Mouse (Mus musculus): ENCODE data around the gene Tsc22d2. TPM values are rescaled to one million over a fixed set of nuclear protein-coding genes. Genes with fewer than 3 reads are reported as not detected.

The Tsc22d2 gene
- total and polyA plus RNA-seq, 2 experiments from 2014 or later = 6.9 to 35.8 TPM

- H3K4me3 ChIP-seq (ENCODE audit: low read depth, low read length) = no peak overlapping the region
- H3K27me3 ChIP-seq (ENCODE audit: control insufficient read depth, insufficient read depth, low read length) = no peaks in the 10 kb centered on the region
- no peak for TF ChIP-seq EP300 (IDR thresholded peaks at IDR 0.05; ENCODE audit: low read depth)
- TF ChIP-seq CTCF (IDR thresholded peaks at IDR 0.05; ENCODE audit: low read depth) = no peak
- DNase-seq (ENCODE audit: low spot score) (no peak), ATAC-seq (ENCODE audit: insufficient read depth, low read depth) (no peak)
- no peak overlapping the region for H3K27ac ChIP-seq (ENCODE audit: low read depth)
- peaks cover 40% of the 10 kb centered on the region for H3K4me1 ChIP-seq (ENCODE audit: control insufficient read depth, insufficient read depth)
- H3K4me2 ChIP-seq (ENCODE audit: low read depth, low read length) = no peak overlapping the region
- WGBS = 82% methylated on average over 5 of the region's 5 CpGs
- no peaks in the 10 kb centered on the region for H3K9me3 ChIP-seq (replicated peaks; ENCODE audit: control insufficient read depth, low read length)
- H3K36me3 ChIP-seq (replicated peaks; ENCODE audit: control insufficient read depth, insufficient read depth, low read length) = no peaks in the 10 kb centered on the region
- H3K9ac ChIP-seq (replicated peaks; ENCODE audit: low read depth, low read length) = no peak overlapping the region
Measured at GRCm38 (mm10) chr3:58374281-58374680, 40.2 kb upstream of the Tsc22d2 start.

GRCm38 (mm10) chr3:58376713-58377112 lies 37.8 kb upstream of the Tsc22d2 start:
- Histone ChIP-seq H3K4me1 (ENCODE audit: control insufficient read depth, insufficient read depth) (peaks cover 19% of the 10 kb centered on the region), H3K9ac (replicated peaks; ENCODE audit: low read depth, low read length) (no peak overlapping the region), H3K36me3 (replicated peaks; ENCODE audit: control insufficient read depth, insufficient read depth, low read length) (no peaks in the 10 kb centered on the region), H3K4me2 (ENCODE audit: low read depth, low read length) (no peak overlapping the region), H3K27me3 (ENCODE audit: control insufficient read depth, insufficient read depth, low read length) (no peaks in the 10 kb centered on the region), H3K9me3 (replicated peaks; ENCODE audit: control insufficient read depth, low read length) (no peaks in the 10 kb centered on the region), H3K27ac (ENCODE audit: low read depth) (no peak overlapping the region), H3K4me3 (ENCODE audit: low read depth, low read length) (no peak overlapping the region)
- TF ChIP-seq CTCF (IDR thresholded peaks at IDR 0.05; ENCODE audit: low read depth) (no peak), EP300 (IDR thresholded peaks at IDR 0.05; ENCODE audit: low read depth) (no peak)
- 64% methylated on average over 3 of the region's 3 CpGs for WGBS
- ATAC-seq (ENCODE audit: insufficient read depth, low read depth) (no peak), DNase-seq (ENCODE audit: low spot score) (no peak)

DNA sequence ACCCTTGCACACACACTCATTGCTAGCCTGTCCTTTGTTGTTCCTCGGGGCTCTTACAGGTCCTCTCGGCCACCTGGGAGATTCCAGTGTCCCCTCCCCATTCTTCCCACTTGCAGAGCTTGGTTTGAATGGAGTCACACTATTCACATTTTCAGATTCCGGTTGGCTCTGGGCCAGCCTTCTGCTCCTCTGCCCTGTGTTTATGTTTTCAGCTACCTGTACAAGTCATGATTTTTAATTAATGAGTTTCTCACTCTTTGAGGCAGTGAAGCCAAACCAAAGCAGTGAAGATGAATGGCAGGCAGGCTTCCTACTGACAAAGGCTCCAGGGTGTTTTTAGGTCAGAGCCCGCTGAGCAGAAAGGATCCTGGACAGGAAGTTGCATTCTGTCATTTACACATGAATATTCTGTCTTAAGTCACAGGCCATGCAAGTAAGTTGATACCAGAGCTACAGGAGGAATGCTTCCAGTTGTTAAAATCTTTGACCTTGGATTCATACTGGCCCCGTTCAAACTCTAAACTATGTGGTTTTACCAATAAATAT lies 36.9 kb upstream of the Tsc22d2 start:
- no peaks in the 10 kb centered on the region for H3K27me3 ChIP-seq (ENCODE audit: control insufficient read depth, insufficient read depth, low read length)
- no peak for TF ChIP-seq CTCF (IDR thresholded peaks at IDR 0.05; ENCODE audit: low read depth)
- TF ChIP-seq EP300 (IDR thresholded peaks at IDR 0.05; ENCODE audit: low read depth) = no peak
- no peaks in the 10 kb centered on the region for H3K36me3 ChIP-seq (replicated peaks; ENCODE audit: control insufficient read depth, insufficient read depth, low read length)
- no peak overlapping the region for H3K4me2 ChIP-seq (ENCODE audit: low read depth, low read length)
- peaks cover 12% of the 10 kb centered on the region; the same call in 1 of the 2 replicates for H3K4me1 ChIP-seq (ENCODE audit: control insufficient read depth, insufficient read depth)
- no peak overlapping the region for H3K9ac ChIP-seq (replicated peaks; ENCODE audit: low read depth, low read length)
- 59% methylated on average over 5 of the region's 5 CpGs for WGBS
- no peaks in the 10 kb centered on the region for H3K9me3 ChIP-seq (replicated peaks; ENCODE audit: control insufficient read depth, low read length)
- no peak overlapping the region for H3K27ac ChIP-seq (ENCODE audit: low read depth)
- ATAC-seq (ENCODE audit: insufficient read depth, low read depth) = no peak
- no peak for DNase-seq (ENCODE audit: low spot score)
- H3K4me3 ChIP-seq (ENCODE audit: low read depth, low read length) = no peak overlapping the region

GRCm38 (mm10) chr3:58382676-58383075 lies 31.8 kb upstream of the Tsc22d2 start:
- Histone ChIP-seq H3K27ac (ENCODE audit: low read depth) (no peak overlapping the region), H3K4me3 (ENCODE audit: low read depth, low read length) (no peak overlapping the region), H3K9me3 (replicated peaks; ENCODE audit: control insufficient read depth, low read length) (no peaks in the 10 kb centered on the region), H3K36me3 (replicated peaks; ENCODE audit: control insufficient read depth, insufficient read depth, low read length) (no peaks in the 10 kb centered on the region), H3K4me2 (ENCODE audit: low read depth, low read length) (no peak overlapping the region), H3K27me3 (ENCODE audit: control insufficient read depth, insufficient read depth, low read length) (no peaks in the 10 kb centered on the region), H3K4me1 (ENCODE audit: control insufficient read depth, insufficient read depth) (no peaks in the 10 kb centered on the region), H3K9ac (replicated peaks; ENCODE audit: low read depth, low read length) (no peak overlapping the region)
- ATAC-seq (ENCODE audit: insufficient read depth, low read depth) (no peak), DNase-seq (ENCODE audit: low spot score) (no peak)
- TF ChIP-seq CTCF (IDR thresholded peaks at IDR 0.05; ENCODE audit: low read depth) = no peak
- no peak for TF ChIP-seq EP300 (IDR thresholded peaks at IDR 0.05; ENCODE audit: low read depth)
- WGBS = 96% methylated on average over 1 of the region's 1 CpGs

DNA sequence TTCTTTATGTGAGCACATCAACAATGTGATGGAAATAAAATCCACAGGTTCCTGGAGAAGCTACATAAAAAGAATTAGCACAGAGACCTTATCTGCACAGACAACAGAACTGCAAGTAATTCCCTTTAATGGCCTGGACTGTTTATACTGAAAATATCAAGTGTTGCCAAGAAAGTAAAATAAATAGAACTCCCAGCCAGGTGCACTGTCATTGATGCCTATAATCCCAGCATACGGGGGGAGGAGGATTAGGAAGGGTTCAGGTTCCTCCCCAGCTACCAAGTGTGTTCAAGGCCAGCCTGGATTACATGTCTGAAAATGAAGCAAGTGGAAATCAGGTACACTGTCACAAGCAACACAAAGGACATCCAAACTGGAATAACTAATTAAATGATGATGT lies 29.5 kb upstream of the Tsc22d2 start:
- ATAC-seq (ENCODE audit: insufficient read depth, low read depth) = no peak
- H3K4me1 ChIP-seq (ENCODE audit: control insufficient read depth, insufficient read depth) = no peaks in the 10 kb centered on the region
- H3K9ac ChIP-seq (replicated peaks; ENCODE audit: low read depth, low read length) = no peak overlapping the region
- no peak overlapping the region for H3K4me3 ChIP-seq (ENCODE audit: low read depth, low read length)
- H3K36me3 ChIP-seq (replicated peaks; ENCODE audit: control insufficient read depth, insufficient read depth, low read length) = no peaks in the 10 kb centered on the region
- no peak overlapping the region for H3K4me2 ChIP-seq (ENCODE audit: low read depth, low read length)
- H3K9me3 ChIP-seq (replicated peaks; ENCODE audit: control insufficient read depth, low read length) = no peaks in the 10 kb centered on the region
- no peak overlapping the region for H3K27ac ChIP-seq (ENCODE audit: low read depth)
- TF ChIP-seq EP300 (IDR thresholded peaks at IDR 0.05; ENCODE audit: low read depth) = no peak
- no peaks in the 10 kb centered on the region for H3K27me3 ChIP-seq (ENCODE audit: control insufficient read depth, insufficient read depth, low read length)
- WGBS = 64% methylated on average over 1 of the region's 1 CpGs
- DNase-seq (ENCODE audit: low spot score) = no peak

GRCm38 (mm10) chr3:58388731-58389130 lies 25.8 kb upstream of the Tsc22d2 start:
- TF ChIP-seq CTCF (IDR thresholded peaks at IDR 0.05; ENCODE audit: low read depth) (no peak), EP300 (IDR thresholded peaks at IDR 0.05; ENCODE audit: low read depth) (no peak)
- Histone ChIP-seq H3K9me3 (replicated peaks; ENCODE audit: control insufficient read depth, low read length) (no peaks in the 10 kb centered on the region), H3K27me3 (ENCODE audit: control insufficient read depth, insufficient read depth, low read length) (no peaks in the 10 kb centered on the region), H3K4me2 (ENCODE audit: low read depth, low read length) (no peak overlapping the region), H3K9ac (replicated peaks; ENCODE audit: low read depth, low read length) (no peak overlapping the region), H3K4me1 (ENCODE audit: control insufficient read depth, insufficient read depth) (0 out of 2 replicates have a peak, but pooled peaks cover 9% of the 10 kb centered on the region), H3K36me3 (replicated peaks; ENCODE audit: control insufficient read depth, insufficient read depth, low read length) (no peaks in the 10 kb centered on the region), H3K4me3 (ENCODE audit: low read depth, low read length) (no peak overlapping the region), H3K27ac (ENCODE audit: low read depth) (no peak overlapping the region)
- WGBS = 78% methylated on average over 4 of the region's 4 CpGs
- DNase-seq (ENCODE audit: low spot score) (no peak), ATAC-seq (ENCODE audit: insufficient read depth, low read depth) (no peak)

Data from heart, postnatal 0 days (tissue).